Mouse (Mus musculus) intestine, embryonic 15.5 days (tissue): ENCODE data around the gene Mrvi1. TPM values are rescaled to one million over a fixed set of nuclear protein-coding genes. Genes with fewer than 3 reads are reported as not detected.
A peak's percentile ranks its signal among the peaks of the same experiment; 100 is the strongest.

Source experiments
- ATAC-seq: fragments of 200-750 bp; cut with Nextera tagmentation; 2 replicates; pipeline ENCODE4 v1.8.0; 2017; ENCODE audit warnings: moderate TSS enrichment, moderate library complexity
- H3K27ac ChIP-seq: fragments of 300-500 bp; sonication (generic); 2 replicates; pipeline ENCODE4 v1.5.1; 2015; ENCODE audit warnings: mild to moderate bottlenecking, inconsistent platforms
- H3K27me3 ChIP-seq: fragments of 300-500 bp; sonication (generic); replicated peaks from 2 replicates; pipeline ENCODE4 v1.6.1; 2015; ENCODE audit warnings: inconsistent platforms
- H3K36me3 ChIP-seq: fragments of 300-500 bp; sonication (generic); 2 replicates; pipeline ENCODE4 v1.6.1; 2015; ENCODE audit warnings: inconsistent platforms
- H3K4me1 ChIP-seq: fragments of 300-500 bp; sonication (generic); replicated peaks from 2 replicates; pipeline ENCODE4 v1.6.1; 2015; ENCODE audit warnings: inconsistent platforms
- H3K4me2 ChIP-seq: fragments of 300-500 bp; sonication (generic); replicated peaks from 2 replicates; pipeline ENCODE4 v1.6.1; 2015; ENCODE audit warnings: mild to moderate bottlenecking, inconsistent platforms
- H3K4me3 ChIP-seq: fragments of 300-500 bp; sonication (generic); replicated peaks from 2 replicates; pipeline ENCODE4 v1.5.1; 2015; ENCODE audit warnings: inconsistent platforms
- H3K9ac ChIP-seq: fragments of 300-500 bp; sonication (generic); 2 replicates; pipeline ENCODE4 v1.6.1; 2015; ENCODE audit warnings: inconsistent platforms
- H3K9me3 ChIP-seq: fragments of 300-500 bp; sonication (generic); 2 replicates; pipeline ENCODE4 v1.6.1; 2016; ENCODE audit warnings: inconsistent platforms
- WGBS: fragments of 180-500 bp; shearing (Covaris S2); methylation state at CpG from one replicate; pipeline ENCODE4 v1.1.7; 2015; 5-methylcytosine and 5-hydroxymethylcytosine counted together
- polyA plus RNA-seq: library from polyadenylated mRNA; unstranded; fragments of >200 nt; fragmentation: Nextera tagmentation; extraction: Ambion mirVana; gene quantifications from 2 replicates; pipeline ENCODE4 v1.2.1, GENCODE M21; 2015

Gene Mrvi1
- polyA plus RNA-seq, 1 experiment from 2014 or later, result 16.9 TPM

DNA sequence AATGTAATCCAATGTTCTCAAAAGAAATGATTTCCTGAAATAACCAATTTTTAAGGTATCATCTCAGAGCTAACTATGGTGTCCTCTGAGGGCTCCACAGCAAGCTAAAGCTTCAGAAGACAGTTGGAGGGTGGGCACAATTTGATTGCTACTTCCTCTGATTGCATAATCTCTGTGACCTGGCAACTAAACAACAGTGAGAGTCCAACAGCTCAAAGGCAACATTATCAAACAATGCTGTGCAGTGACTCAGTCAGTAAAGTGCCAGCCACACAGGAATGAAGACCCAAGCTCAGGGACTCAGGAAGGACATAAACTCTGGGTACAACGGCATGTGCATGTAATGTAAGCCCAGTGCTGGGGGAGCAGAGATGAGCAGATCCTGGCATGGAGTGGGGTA lies 149.2 kb downstream of the Mrvi1 start:
- Histone ChIP-seq H3K4me1 (no peaks in the 10 kb centered on the region), H3K36me3 (peaks cover 12% of the 10 kb centered on the region; the same call in 1 of the 2 replicates), H3K4me2 (no peak overlapping the region), H3K4me3 (no peak overlapping the region), H3K27ac (no peak overlapping the region), H3K9ac (no peak overlapping the region), H3K9me3 (no peaks in the 10 kb centered on the region), H3K27me3 (no peaks in the 10 kb centered on the region)
- 89% methylated on average over 1 of the region's 1 CpGs for WGBS
- ATAC-seq, result no peak

DNA sequence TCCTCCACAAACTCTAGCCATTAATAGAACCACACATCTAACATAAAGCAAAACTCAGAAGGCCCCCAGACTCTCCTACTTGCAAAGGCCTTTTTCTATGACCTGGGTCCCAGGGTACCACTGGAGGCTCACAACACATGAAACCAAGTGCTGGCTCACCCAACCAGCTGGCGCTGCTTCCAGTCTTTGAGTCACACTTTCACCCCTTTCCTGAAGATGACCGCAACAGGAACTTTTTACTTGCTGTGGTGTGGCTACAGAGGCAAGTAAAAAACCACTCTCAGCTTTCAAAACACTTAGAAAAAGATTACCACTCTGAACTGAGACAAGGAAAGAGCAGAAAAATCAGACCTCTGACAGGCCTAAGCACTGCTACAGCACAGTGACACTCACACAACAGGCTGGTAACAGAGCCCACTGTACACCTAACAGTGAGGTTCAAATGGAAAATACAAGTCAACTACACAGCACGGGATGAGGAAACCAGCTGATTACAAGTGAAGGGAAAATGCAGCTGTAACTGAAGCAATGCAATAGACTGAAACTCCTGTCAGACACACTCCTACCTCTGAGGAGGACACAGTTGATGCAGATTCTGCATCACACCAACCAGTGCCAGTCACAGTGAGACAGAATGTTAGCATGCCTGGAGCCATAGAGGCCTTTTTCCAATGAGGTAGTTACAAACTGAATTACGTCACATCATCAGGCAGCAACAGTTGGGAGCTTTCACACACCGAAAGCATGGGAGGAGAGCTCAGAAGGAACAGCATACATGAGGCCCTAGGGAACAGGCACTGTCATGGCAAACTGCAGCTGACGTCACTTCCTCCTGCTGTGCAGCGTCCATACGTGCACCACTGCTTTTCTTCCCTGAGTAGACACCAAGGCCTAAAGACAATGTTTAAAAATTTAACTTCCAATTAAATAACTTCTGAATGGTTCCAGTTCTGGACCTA lies 158.0 kb downstream of the Mrvi1 start:
- peaks cover 22% of the 10 kb centered on the region; the same call in 1 of the 2 replicates for H3K36me3 ChIP-seq
- no peak overlapping the region for H3K4me3 ChIP-seq
- H3K27me3 ChIP-seq, result no peaks in the 10 kb centered on the region
- H3K4me2 ChIP-seq, result no peak overlapping the region
- ATAC-seq, result no peak
- H3K27ac ChIP-seq, result no peak overlapping the region
- 0 out of 2 replicates have a peak, but pooled peaks cover 2% of the 10 kb centered on the region for H3K4me1 ChIP-seq
- no peak overlapping the region for H3K9ac ChIP-seq
- 82% methylated on average over 8 of the region's 8 CpGs for WGBS
- H3K9me3 ChIP-seq, result no peaks in the 10 kb centered on the region

DNA sequence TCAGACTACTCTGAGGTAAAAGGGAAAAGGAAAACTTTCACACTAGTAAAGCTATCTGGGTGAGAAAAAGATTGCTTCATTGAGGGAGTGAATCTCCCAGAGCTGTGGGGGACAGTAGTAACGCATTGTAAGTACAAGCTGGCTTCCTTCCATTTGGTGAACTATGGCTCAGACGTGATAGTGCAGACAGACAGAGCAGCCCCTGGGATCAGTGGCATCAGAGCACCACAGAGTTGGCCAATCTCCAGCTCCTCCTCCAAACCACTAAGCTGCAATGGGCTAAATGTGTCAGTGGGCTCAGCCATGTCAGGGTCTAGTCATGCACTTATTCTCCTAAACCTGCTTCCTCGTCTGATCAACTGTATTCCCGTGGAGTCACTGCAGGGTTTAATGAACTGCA lies 158.7 kb downstream of the Mrvi1 start:
- H3K9ac ChIP-seq, result no peak overlapping the region
- H3K27me3 ChIP-seq, result no peaks in the 10 kb centered on the region
- peaks cover 15% of the 10 kb centered on the region; the same call in 1 of the 2 replicates for H3K36me3 ChIP-seq
- no peak overlapping the region for H3K27ac ChIP-seq
- 0 out of 2 replicates have a peak, but pooled peaks cover 2% of the 10 kb centered on the region for H3K4me1 ChIP-seq
- 78% methylated on average over 4 of the region's 4 CpGs for WGBS
- H3K9me3 ChIP-seq, result no peaks in the 10 kb centered on the region
- no peak for ATAC-seq
- no peak overlapping the region for H3K4me2 ChIP-seq
- H3K4me3 ChIP-seq, result no peak overlapping the region

DNA sequence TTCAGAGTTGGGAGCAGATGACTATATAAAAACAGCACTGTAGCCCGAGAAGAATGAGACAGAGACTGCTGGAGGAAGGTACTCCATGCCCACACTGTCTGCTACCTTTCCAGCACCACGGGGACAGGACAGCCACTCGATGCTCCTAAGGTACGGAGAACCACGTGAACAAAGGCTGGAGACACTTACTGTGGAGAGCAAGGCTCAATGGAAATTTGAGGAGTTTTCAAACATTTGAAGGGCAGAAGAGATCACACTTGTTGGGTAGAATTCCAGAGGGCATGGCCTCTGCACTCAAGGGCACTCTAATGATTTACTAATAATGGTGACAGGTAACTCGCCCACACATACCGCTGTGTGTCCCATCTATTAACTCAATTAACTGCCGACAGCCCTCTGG lies 159.2 kb downstream of the Mrvi1 start:
- 78% methylated on average over 8 of the region's 8 CpGs for WGBS
- Histone ChIP-seq H3K27me3 (no peaks in the 10 kb centered on the region), H3K36me3 (peaks cover 12% of the 10 kb centered on the region; the same call in 1 of the 2 replicates), H3K4me1 (0 out of 2 replicates have a peak, but pooled peaks cover 2% of the 10 kb centered on the region), H3K27ac (no peak overlapping the region), H3K4me3 (no peak overlapping the region), H3K4me2 (no peak overlapping the region), H3K9ac (no peak overlapping the region), H3K9me3 (no peaks in the 10 kb centered on the region)
- no peak for ATAC-seq

DNA sequence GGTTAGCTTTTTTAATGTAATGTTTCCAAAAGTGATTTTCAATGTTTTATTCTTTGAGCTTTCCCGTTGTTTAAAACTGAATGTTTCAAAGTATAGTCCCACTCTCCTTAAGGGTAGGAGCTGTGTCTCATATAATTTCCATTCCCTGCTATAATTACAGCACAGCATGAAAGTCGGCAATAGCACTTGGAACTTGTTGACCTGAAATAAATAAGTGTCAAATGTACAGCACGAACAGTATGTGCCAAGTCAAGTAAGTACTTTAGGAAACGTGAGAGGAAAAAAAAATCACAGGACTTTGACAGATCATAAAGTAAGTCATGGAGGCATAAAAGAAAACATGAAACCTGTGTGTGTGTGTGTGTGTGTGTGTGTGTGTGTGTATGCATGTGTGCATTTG lies 160.2 kb downstream of the Mrvi1 start:
- no peaks in the 10 kb centered on the region for H3K27me3 ChIP-seq
- ATAC-seq, result no peak
- peaks cover 12% of the 10 kb centered on the region; the same call in 1 of the 2 replicates for H3K36me3 ChIP-seq
- H3K4me1 ChIP-seq, result 0 out of 2 replicates have a peak, but pooled peaks cover 2% of the 10 kb centered on the region
- H3K9me3 ChIP-seq, result no peaks in the 10 kb centered on the region
- no peak overlapping the region for H3K4me2 ChIP-seq
- no peak overlapping the region for H3K9ac ChIP-seq
- no peak overlapping the region for H3K4me3 ChIP-seq
- 47% methylated on average over 4 of the region's 4 CpGs for WGBS
- no peak overlapping the region for H3K27ac ChIP-seq

DNA sequence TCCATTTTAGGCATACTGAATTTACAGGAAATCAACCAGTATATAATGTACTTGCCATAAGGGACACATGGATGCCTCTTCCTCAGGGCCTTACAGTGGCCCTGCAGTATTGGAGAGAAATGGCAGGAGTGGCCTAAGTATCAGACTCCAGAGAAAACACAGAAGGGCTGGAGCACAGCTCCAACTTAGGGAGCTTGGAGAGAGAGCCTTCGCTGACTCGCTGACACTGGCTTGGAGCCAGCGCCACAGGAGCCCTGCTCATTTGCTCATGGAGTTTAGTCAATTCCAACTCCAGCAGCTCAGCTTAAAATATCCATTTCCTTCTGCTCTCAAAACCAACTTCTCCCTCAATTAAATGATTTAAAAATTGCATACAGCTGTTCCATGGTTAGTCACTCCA lies 160.6 kb downstream of the Mrvi1 start:
- WGBS, result 36% methylated on average over 3 of the region's 3 CpGs
- no peaks in the 10 kb centered on the region for H3K9me3 ChIP-seq
- no peak overlapping the region for H3K27ac ChIP-seq
- no peak overlapping the region for H3K4me3 ChIP-seq
- 0 out of 2 replicates have a peak, but pooled peaks cover 2% of the 10 kb centered on the region for H3K4me1 ChIP-seq
- peak; percentile 56; the same call in 1 of the 2 replicates for ATAC-seq
- no peak overlapping the region for H3K9ac ChIP-seq
- H3K4me2 ChIP-seq, result no peak overlapping the region
- peaks cover 12% of the 10 kb centered on the region; the same call in 1 of the 2 replicates for H3K36me3 ChIP-seq
- no peaks in the 10 kb centered on the region for H3K27me3 ChIP-seq

DNA sequence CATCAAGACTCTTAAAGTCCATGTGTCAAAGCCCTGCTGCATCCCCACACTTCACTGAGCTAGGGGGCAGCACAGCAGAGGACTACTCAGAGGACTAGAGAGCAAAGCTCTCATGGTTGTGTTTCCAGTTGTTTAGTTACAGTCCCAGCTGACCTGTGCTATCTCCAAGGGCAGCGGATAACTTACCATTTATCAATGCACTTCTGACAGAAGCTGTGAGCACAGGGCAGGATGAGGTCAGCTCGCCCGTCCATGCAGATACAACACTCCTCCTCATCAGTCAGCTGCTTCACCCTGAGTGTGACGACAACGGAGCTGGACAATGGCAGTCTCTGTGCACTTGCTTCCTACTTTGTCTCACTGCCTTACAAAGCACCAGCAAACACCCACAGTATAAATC lies 161.2 kb downstream of the Mrvi1 start:
- H3K27ac ChIP-seq, result no peak overlapping the region
- WGBS, result 48% methylated on average over 5 of the region's 5 CpGs
- no peak overlapping the region for H3K4me3 ChIP-seq
- H3K36me3 ChIP-seq, result peaks cover 12% of the 10 kb centered on the region; the same call in 1 of the 2 replicates
- no peak overlapping the region for H3K9ac ChIP-seq
- H3K4me1 ChIP-seq, result 0 out of 2 replicates have a peak, but pooled peaks cover 2% of the 10 kb centered on the region
- ATAC-seq, result peak; percentile 23; the same call in 1 of the 2 replicates
- H3K4me2 ChIP-seq, result no peak overlapping the region
- H3K27me3 ChIP-seq, result no peaks in the 10 kb centered on the region
- H3K9me3 ChIP-seq, result no peaks in the 10 kb centered on the region

DNA sequence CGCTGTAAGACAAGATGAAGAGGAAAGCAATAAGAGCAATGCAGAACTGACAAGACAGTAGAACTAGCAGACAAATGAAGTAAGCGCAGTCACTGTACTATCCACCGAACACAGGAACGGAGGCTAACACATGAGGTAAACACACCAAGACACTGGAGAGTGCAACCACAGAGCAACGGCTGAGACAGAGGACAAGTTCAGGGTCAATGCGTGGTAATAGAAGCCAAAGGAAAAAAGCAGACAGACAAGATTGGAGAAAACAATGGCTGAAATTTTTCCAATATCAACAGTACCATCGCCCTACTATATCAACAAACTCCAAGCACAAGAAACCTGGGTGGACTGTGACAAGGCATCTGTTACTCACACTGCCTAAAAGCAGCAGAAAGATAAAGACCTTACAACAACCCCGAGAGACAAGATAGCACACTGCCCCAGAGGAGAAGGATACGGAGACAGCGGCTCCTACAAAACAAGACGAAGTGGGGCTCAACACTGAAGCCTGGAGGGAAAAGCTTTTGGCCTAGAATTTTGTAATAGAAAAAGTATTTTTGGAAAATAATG lies 163.4 kb downstream of the Mrvi1 start:
- Histone ChIP-seq H3K9me3 (no peaks in the 10 kb centered on the region), H3K27ac (no peak overlapping the region), H3K36me3 (peaks cover 11% of the 10 kb centered on the region; the same call in 1 of the 2 replicates), H3K4me2 (no peak overlapping the region), H3K4me3 (no peak overlapping the region), H3K4me1 (0 out of 2 replicates have a peak, but pooled peaks cover 2% of the 10 kb centered on the region), H3K9ac (no peak overlapping the region), H3K27me3 (no peaks in the 10 kb centered on the region)
- WGBS, result 71% methylated on average over 11 of the region's 11 CpGs
- no peak for ATAC-seq

Other genes with a start within 250 kb of the Mrvi1 start
- 4.1 and 4.8 TPM in 2 replicates for gene Ampd3, start 214.3 kb downstream of the Mrvi1 start, polyA plus RNA-seq
- 39.8 and 41.8 TPM in 2 replicates for gene Rnf141, start 138.0 kb downstream of the Mrvi1 start, polyA plus RNA-seq
- gene Lyve1, start 119.2 kb downstream of the Mrvi1 start, polyA plus RNA-seq, result 12.7 and 18.3 TPM in 2 replicates
- 51.3 and 54.6 TPM in 2 replicates for gene Ctr9, start 46.5 kb upstream of the Mrvi1 start, polyA plus RNA-seq
- 632 and 726 TPM in 2 replicates for gene Eif4g2, start 100.6 kb upstream of the Mrvi1 start, polyA plus RNA-seq